8 mouse cellular contexts compared by ENCODE assay signal in the genomic region with DNA sequence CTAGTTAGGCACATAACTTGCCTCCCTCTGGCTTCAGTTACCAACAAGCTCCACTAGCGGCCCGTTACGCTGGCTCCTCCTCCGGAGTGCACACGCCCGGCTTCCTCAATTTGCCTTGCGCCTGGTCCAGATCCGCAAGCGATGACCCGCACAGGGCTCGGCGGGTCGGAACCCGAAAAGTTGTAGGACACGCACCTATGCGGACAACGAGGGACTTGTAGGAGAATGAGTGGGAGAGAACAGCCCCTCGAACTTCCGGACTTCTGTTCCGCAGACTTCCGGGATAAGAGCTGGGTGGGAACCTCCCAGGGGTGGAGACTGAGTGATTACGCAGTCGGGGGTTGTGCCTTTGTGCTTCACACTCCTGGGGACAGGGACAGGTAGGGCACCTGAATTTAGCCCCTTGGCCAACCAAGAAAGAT. TPM values are rescaled to one million over a fixed set of nuclear protein-coding genes. Genes with fewer than 3 reads are reported as not detected.
A peak's percentile ranks its signal among the peaks of the same experiment; 100 is the strongest.
DNase-seq lines count a peak whose midpoint lies in the region; ATAC-seq and TF ChIP-seq lines count a peak whose summit lies in the region.

Gene Cybc1 (minus strand): TSS at position 305 of the 422 bp plus-strand sequence.

- peak; percentile 26; the same call in 1 of the 2 replicates for TF ChIP-seq CTCF in gastrocnemius, adult 2 months (IDR thresholded peaks at IDR 0.05)

- peak within 1 kb of the TSS; percentile 74 for H3K9ac ChIP-seq in hindbrain, embryonic 16.5 days (ENCODE audit: low read depth, low read length)

- DNase-seq in gastrocnemius, adult 2 months: peak; percentile 75
- peak; percentile 45 to 59 for DNase-seq in left cerebral cortex, adult 18-20 months (ENCODE audit: low spot score in 2 of 2)
- peak; percentile 74 for DNase-seq in right cerebral cortex, adult 18-20 months
- peak; percentile 78 for DNase-seq in urinary bladder, postnatal 14 days (ENCODE audit: low spot score)

- peak within 1 kb of the TSS; percentile 73 for H3K4me3 ChIP-seq in gastrocnemius, adult 2 months
- H3K4me3 ChIP-seq in hindbrain, embryonic 16.5 days (ENCODE audit: low read length): peak within 1 kb of the TSS; percentile 74
- H3K4me3 ChIP-seq in macrophage (ENCODE audit: inconsistent target): peak within 1 kb of the TSS; percentile 73

- peaks cover 6% of the 10 kb centered on the region for H3K36me3 ChIP-seq in hindbrain, embryonic 16.5 days (ENCODE audit: control insufficient read depth, insufficient read depth, low read length)
- peaks cover 33% of the 10 kb centered on the region for H3K36me3 ChIP-seq in macrophage (ENCODE audit: inconsistent target)

- intact Hi-C loops in gastrocnemius, adult 2 months (cut with DNase I): no loop called here

- H3K27me3 ChIP-seq in hindbrain, embryonic 16.5 days (replicated peaks; ENCODE audit: control insufficient read depth, insufficient read depth, low read length): no peaks in the 10 kb centered on the region

- no peaks in the 10 kb centered on the region for H3K9me3 ChIP-seq in hindbrain, embryonic 16.5 days (ENCODE audit: control insufficient read depth, low read length)

- H3K4me2 ChIP-seq in hindbrain, embryonic 16.5 days (ENCODE audit: low read length): peak within 1 kb of the TSS; percentile 90

- peak within 1 kb of the TSS; percentile 93 for H3K27ac ChIP-seq in gastrocnemius, adult 2 months
- peak within 1 kb of the TSS; percentile 55 for H3K27ac ChIP-seq in hindbrain, embryonic 16.5 days (ENCODE audit: low read depth, low read length)
- H3K27ac ChIP-seq in macrophage: peak within 1 kb of the TSS; percentile 93

- H3K4me1 ChIP-seq in hindbrain, embryonic 16.5 days (ENCODE audit: control insufficient read depth, insufficient read depth, low read depth, low read length): peaks cover 17% of the 10 kb centered on the region

- peaks cover 22% of the 10 kb centered on the region for H3K79me2 ChIP-seq in macrophage (ENCODE audit: inconsistent target)

- peak; percentile 96 for ATAC-seq in activated CD4-positive, CD25-positive, alpha-beta regulatory T cell, adult 4 months
- ATAC-seq in common myeloid progenitor, adult 5-6 weeks (replicated peaks; ENCODE audit: low read depth, poor library complexity, severe bottlenecking): peak; percentile 86
- ATAC-seq in hindbrain, embryonic 16.5 days: peak; percentile 89

- WGBS in hindbrain, embryonic 16.5 days: 0% methylated on average over 23 of the region's 23 CpGs
- 0% methylated on average over 23 of the region's 23 CpGs for WGBS in macrophage (ENCODE audit: missing documents)

RNA-seq across cellular contexts. Expression of gene Cybc1, which starts in this region (rescaled TPM):
- 10 to 100 TPM; 66.8 to 78.7 TPM for polyA plus RNA-seq in activated CD4-positive, CD25-positive, alpha-beta regulatory T cell, adult 4 months (2017; shearing (Covaris generic))
- 22.7 and 30.2 TPM in 2 replicates for total RNA-seq in common myeloid progenitor, adult 5-6 weeks (2017)
- total RNA-seq in gastrocnemius, adult 2 months (2021): 1 to 10 TPM; 3.3 to 3.6 TPM
- 36.8 and 41.0 TPM in 2 replicates for polyA plus RNA-seq in hindbrain, embryonic 16.5 days (2015; fragmentation: Nextera tagmentation; extraction: Ambion mirVana)
- total RNA-seq in left cerebral cortex, adult 18-20 months (2021): 10 to 100 TPM; 20.0 to 20.4 TPM
- total RNA-seq in macrophage (2018; cell fraction: chromatin; rRNA removed): 10 to 100 TPM; 15.8 to 71.3 (median 44.0) TPM
- total RNA-seq in macrophage (2018; cell fraction: cytosol; rRNA removed): 100 to 1,000 TPM in 5 of 26 experiments, 10 to 100 TPM in 21; 29.8 to 115 (median 68.4) TPM
- 100 to 1,000 TPM in 9 of 26 experiments, 10 to 100 TPM in 17; 29.3 to 147 (median 81.1) TPM for total RNA-seq in macrophage (2018; cell fraction: nucleus; rRNA removed)
- polyA plus RNA-seq in macrophage (2018): 46.9 to 74.0 TPM (median 67.5 TPM) in 3 replicates

Comparison
In these comparisons a context has a peak if more than half of its experiments do, and no peak if none do; other contexts are left out.
1. Peak in every context shown above with its lines: DNase-seq, ATAC-seq, H3K4me3 ChIP-seq and H3K27ac ChIP-seq.